Mouse (Mus musculus) lung, adult 18-20 months (tissue): ENCODE results near the gene Atl2.

Experiments
- DNase-seq, 2 experiments: peaks; one replicate each; pipeline ENCODE4 v3.0.0; 2022; ENCODE audit warnings: mixed read lengths in 2 of 2

Atl2 gene

DNA sequence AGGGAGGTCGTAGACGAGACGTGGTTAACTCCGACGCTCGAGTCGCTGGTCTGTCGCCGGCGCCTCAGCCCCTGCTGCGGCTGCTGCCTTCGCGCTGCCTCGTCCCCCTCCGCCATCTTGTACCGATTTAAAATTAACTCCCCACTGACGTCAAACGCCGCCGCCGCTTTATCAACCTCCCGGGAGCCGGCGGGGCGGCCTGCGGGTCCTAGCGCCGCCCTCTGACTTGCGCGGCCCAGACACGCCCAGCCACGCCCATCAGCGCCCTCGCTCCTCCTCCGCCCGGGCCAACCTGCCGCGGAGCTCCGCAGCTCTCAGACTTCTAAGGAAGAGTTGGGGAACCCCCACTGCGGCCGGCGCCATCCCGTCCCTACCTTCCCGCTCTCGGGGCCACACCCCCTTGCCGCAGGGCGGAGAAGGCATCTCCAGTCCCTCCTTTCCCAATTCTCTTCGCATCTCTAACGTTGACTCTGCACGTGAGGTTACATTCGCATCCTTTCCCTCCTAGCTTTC lies at the start of gene Atl2:
Gene Atl2 (minus strand): TSS at position 213 of the 513 bp plus-strand sequence.
- peak; percentile 95 to 96 for DNase-seq

DNA sequence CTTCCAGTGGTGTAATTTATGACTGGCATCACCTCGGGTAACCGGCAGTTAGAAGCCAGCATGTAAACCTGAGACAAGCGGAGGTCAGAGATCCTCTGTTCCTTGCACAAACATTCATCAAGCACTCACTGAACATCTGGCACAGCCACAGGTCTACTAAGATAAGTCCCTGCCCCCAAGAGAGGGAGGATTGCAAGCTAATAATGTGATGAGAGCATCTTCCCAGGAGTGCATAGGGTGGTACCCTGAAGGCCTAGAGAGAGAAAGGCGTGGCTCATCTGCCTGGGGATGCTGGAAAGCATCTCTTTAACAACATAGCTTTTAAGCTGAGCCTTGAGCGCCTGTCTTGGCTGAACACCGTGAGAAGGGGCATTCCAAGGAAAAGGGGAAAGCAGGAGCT lies 48.9 kb upstream of the Atl2 start:
- no peak for DNase-seq

DNA sequence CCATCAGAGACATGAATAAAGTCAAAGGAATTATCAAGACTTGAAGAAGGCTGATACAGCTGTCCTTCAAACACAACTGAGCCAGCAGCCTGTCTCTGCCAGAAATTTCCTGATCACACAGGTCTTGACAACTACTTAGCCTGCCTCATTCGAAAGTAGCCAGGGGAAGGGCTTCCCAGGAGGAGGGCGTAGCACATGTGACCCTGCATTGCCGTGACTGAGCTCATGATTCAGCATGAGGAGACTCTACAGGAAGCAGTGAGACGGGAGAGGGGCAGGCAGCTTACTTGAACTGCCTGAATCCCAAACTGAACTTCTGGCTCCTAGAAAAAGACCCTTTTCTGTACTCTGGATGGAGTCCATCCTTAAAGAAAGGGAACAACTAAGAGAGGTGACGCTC lies 46.5 kb upstream of the Atl2 start:
- no peak for DNase-seq

DNA sequence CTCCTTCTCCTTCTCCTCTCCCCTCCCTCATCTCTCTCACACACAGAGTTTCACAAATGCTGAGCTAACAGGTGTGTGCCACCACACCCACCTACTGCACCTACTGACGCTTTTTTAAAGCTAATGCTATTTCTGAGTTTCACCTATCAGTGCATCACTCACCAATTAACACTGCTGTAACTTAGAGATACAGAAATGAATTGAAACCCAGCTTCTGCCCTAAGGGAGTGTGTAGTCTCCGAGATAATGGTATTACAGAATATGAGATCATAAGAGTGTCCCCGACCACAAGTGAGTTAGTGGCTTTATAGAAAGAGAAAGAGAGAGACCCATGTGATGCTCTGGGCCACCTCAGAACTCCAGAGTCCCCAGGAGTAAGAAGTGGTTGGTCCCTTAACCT lies 43.2 kb upstream of the Atl2 start:
- DNase-seq = no peak

DNA sequence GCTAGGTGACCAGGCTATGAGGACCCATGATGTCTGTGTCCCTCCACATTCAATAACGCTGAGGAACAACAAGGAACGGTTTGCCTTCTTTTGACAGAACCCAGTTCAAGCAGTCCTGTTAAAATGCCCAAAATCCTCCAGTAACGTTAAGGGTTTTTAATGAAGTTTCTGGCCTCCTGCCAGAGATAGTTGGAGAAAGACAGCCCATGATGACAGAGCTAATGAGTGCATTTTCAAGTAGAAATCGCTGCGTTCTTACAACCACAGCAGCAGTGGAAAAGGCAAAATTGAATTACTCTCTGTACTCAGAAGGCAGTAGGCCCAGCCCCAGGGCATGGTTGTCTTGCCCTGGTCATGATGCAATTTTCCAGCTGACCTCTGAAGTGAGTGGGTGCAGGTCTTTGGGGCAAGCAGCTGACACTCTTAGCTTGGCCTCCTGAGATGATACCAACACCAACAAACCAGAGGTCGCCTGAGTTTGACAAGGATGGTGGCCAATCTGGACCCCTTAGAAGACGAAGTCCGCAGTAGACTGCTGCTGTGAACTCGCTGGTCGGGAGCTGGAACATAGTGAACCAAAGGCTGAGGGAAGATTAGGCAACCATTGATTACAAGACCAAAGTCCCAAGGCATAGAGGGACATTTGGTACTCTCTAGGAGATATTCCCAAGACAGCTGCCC lies 42.1 kb upstream of the Atl2 start:
- DNase-seq = no peak

DNA sequence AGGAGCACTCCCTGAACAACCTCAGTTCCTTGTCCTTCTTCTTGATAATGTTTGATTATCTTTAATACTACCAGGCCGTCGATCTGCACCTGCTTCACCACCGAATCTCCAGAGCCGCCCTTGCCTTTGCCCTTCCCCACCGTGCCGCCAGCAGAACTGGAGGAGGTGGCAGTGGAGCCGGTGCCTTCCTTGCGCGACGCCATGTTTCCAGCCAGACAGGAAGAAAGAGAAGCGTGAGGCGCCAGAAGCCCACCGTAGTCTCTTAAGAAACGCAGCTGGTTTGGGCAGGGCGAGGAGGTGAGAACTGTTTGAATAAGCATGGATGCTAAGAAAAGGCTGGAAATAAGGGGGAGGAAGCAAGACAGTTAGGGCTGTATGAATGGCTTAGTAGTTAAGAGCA lies 38.4 kb upstream of the Atl2 start:
- DNase-seq = no peak

DNA sequence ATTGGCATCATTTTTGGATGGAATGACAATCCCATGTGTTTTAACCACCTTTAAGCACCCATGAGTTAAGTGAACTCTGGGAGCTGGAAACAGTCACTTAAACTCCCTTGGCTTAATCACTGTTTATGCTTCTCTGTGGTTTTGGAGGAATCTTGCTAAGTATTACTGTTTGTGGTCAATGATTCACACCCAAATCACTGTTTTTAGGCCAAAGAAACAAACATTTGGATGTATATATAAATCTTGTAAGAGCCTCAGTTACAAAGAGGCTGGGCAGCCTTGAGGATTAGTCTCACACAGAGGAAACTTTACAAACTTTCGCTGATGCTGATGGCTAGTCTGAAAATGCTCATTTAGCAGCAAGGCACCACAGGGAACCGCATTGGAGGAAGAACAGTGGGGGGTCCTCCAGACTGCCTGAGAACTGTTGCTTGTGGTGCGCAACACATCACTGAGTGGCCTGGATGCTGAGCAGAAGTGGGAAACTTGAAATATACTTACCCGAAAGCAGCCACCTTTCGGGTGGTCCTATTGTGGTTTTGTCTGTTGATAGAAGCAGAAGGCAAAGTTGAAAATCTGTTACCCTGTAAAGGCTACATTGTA lies 36.9 kb upstream of the Atl2 start:
- no peak for DNase-seq

DNA sequence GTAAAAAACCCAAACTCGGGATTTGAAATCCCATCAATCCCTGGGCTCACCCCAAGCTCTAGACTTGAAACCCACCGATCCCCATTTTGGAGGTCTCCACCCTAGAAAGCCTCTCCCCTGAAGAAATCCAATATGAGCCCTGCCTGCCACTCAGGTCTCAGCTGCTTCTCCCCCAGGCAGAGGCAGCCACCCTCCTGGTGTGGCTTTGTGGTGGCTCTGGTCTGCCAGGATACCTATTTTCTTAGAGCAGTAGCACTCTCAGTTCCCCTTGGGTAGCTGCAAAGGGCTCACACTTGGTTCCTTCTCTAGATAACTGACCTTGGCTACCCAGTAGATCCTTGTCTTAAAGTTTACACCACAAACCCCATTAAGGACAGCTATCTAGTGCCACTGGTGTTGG lies 31.2 kb upstream of the Atl2 start:
- DNase-seq = no peak

DNA sequence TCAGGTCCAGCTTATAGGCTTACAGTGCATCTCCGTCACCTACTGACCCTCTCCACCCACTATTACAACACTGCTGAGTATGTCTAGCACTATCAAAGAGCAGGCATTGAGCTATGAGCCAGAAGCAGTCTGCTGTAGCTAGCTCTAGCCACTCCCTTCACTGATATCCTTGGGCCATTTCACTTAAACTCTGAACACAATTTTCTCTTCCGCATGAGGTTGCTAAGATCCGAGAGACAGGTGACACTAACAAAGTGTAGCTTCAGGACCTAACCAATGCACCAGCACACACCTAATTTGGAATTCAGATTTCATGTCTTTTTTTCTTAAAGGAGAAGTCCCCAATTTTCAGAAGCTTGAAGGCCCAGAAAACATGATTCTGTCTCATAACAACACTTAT lies 30.6 kb upstream of the Atl2 start:
- no peak for DNase-seq

DNA sequence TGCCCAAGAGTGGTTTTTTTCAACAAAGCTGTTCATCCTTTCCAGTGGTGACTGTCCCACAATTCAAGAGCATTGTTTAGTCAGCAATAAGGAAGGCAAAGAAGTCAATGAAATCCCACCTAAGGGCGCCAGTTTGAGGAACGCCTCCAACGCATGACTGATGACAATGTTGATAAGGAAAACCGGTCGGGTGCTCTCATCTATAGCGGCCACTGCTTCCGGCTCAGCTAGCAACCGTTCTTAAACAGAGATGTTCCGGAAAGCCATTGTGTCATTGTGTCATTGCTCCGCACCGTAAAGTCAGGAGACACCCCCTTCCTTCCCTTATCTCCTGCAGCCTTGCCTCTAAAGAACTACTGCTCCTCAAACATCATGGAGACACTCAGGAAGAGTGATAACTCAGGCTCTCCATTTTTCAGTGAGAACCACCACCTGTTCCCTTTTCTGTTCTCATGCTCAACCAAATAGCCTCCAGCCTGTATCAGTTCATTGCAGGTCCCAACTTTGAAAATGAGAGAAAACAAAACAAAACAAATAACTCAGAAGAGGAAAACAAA lies 30.0 kb upstream of the Atl2 start:
- no peak for DNase-seq

DNA sequence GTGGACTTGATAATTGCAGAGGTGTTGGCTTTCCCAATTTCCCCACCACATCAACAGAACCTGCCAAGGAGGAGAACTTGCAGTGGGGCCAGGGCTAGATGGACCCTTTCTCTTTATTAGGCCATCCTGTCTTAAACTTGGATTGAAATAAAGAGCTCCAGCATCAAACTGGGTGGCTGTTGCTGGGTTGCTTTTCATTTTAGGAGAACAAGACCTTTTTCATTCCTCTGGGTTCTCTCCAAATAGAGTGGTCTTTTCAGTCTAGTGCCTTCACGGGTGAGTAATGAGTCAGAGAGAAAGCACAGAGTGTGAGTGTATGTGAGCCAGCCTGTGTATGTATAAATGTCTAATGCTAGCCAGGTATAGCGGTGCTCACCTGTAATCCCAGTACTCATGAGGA lies 24.4 kb upstream of the Atl2 start:
- DNase-seq = no peak

DNA sequence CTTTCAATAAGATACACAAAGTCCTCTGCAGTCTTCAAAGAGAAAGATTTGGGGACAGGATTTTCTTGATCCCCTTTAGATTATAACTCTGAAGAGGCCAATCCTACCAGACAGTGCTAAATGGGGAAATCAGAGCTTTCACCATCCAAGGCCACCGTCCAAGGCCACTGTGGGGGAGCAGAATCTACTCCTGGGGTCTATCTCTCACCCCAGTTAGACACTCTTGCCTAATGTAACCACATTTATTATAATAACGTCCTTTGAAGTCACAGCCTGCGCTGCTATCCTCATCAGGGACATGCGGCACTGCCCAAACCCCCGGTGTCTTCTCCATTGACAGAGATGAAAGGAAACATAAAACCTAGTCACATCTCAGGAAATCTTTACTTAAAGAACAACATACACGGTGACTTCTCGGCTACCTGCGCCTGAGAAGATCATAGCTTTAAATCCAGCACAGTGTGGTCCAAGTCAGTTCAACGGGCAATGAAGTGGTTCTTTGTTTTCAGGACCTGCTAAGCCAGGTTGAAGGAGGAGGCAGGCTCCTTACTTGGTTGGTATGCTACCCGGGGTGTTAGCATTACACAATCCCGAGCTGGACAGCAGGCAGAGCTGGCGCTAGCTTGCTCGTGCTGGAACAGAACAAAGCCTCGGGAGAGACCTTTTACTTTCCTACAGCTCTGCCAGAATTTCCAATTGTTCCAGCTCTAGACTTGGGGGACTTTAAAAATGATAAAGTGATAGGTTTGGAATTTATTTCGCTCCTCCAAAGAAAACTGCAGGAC lies 23.8 kb upstream of the Atl2 start:
- DNase-seq = peak; percentile 68 to 86

DNA sequence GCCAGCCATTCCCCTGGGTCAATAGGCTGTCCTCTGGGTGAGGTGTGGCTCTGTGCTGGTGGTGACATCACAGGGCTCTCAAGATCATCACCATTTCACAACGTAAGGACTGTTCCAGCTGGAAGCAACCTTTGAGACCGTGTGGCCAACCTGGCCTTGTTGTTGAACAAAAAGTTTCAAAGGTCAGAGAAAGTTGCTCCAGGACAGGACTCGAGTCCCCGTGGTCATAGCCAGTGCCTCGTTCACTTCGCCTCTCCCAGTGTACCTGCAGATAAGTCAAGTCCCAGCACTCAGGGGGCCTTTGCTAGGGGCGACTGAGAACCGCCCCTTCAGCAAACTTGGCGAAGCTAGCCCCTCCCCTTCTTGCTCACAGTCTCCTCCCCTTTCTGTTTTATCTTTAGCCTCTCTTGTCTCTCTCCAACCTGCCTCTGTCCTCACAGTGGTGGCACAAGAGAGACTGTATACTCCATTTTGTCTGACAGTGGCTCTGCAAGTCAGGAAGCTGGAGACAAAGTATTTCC lies 22.6 kb upstream of the Atl2 start:
- DNase-seq = peak in 1 of 2 experiments; percentile 42

DNA sequence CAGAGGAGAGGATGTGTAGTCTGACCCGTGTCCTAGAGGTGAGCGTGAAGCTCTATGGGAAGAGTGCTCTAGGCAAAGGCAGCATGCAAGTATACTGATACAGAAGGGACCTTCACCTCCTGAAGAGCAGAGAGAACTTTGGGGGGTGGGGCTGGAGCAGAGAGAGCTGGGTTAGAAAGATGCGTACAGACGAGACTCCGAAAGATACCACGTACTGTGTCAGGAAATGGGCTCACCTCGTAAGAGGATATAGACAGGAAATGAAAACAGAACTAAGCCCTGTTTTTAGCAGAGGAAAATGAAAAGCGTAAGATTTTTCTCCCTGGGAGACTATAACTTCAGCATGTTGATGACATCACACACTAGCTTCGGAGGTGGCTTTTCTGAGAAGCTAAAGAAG lies 21.1 kb upstream of the Atl2 start:
- no peak for DNase-seq

DNA sequence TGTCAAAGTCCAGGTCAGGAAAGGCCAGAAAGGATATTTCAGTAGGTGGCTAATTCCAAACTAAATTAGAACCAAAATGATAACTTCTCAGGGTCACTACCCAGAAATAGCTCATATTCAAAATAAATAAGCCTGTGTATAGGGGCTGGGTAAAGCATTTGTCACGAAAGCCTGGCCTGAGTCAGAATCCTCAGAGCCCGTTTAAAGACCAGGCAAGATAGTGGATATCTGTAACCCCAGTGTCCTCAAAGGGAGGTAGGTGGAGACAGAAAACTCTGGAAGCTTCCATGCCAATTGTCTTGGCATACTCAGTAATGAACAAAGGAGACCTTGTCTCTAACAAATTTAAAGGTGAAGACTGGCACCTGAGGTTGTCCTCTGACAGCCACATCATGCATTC lies 16.3 kb upstream of the Atl2 start:
- no peak for DNase-seq

DNA sequence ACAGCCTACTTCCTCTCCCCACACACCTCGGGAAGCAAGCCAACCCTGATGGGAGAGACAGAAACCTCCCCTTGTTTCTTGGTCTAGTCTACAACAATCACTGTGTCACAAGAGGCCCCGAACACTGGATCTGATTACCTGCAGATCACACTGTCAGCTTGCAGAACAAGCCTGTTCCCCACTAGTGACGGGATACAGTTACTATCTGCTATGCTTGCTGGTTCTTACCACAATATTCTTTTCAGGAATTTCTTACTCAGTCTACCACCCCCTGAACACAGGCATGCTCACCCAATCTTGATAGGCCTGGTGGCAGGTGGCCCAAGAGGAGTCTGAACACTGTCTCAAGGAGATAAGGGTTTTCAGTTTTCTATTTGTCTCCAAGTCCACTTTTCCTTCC lies 15.8 kb upstream of the Atl2 start:
- no peak for DNase-seq

DNA sequence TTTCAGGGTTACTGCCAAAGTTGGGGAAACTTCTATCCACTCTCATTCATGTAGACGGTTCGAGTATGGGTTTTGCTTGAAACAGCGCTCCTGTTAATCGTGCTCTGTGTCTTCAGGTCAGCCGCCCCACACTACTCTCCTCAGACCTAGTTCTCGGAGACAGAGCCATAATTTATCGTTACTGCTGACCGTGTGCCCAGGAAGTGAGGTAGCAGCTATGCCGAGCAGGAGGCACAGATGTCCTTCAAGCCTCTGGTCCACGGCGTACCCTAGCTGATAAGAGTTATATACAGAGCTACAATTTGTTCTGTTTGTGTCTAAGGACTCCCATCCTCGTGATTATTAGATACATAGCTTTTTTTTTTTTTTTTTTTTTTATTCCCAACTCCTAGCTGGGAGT lies 13.6 kb upstream of the Atl2 start:
- no peak for DNase-seq

DNA sequence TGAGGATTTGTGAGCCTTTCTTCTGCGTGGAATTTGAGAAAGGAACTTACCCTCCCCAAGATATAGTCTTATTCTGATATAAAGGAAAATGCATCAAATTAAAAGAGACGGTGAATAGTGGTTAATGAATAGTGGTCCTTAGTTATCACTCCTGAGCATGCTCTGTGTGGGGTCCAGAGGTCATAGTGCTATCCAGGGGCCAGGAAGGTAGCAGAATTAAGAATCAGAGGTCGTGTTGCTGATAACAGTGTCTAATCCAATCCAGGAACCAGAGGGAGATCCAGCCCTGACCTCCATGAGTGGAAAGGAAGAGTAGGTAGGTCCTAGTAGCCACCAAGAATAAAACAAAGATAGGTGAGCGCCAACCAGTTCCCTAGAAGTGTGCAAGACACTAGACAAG lies 11.8 kb upstream of the Atl2 start:
- no peak for DNase-seq

DNA sequence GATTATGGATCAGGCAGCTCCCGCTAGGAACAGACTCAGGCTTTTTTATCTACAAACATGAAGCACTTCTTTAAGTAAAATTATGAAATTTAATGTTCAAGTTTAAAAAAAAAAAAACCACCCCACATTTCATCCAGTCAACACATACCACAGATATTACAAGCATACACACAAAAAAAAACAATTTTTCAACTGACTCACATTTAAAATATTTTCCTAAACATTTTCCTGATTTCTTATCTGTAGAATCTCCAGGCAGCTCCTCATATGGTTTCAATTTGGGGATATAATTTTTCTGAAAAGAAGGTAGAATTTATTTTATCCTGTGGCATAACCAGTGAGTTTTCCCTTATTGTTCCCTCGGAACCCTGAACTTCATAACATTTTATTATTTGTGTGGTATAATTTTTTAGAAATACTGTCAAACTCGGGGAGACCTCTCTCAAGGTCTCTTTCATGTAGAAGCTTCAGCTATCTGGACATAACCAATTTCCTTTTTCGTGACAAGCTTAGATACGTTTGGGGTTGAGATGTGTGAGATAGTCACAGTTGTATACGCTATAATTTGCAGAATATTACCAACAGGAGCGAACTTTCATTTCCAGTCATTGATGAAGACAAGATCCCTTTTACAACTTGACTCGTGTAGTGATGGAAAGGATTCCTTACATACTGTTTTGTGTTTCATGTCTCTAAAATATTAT lies 11.0 kb upstream of the Atl2 start:
- no peak for DNase-seq

DNA sequence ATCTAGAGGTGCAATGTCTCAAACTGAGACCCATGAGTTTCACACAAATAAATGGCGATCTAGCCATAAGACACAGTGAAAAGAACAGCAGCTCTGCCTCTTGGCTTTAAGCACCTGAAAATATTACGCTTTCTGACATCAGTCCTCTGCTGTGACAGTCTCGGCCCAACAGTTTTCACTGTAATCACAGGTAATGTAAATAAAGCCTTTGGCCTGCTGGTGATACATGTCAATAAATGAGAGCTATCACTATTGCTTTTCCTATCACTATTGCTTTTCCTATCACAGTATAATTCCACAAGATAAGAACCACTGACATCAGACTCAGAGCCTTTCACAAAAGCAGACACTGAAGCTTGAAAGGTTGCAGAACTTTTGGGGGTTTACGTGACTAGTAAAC lies 8.7 kb upstream of the Atl2 start:
- DNase-seq = no peak

DNA sequence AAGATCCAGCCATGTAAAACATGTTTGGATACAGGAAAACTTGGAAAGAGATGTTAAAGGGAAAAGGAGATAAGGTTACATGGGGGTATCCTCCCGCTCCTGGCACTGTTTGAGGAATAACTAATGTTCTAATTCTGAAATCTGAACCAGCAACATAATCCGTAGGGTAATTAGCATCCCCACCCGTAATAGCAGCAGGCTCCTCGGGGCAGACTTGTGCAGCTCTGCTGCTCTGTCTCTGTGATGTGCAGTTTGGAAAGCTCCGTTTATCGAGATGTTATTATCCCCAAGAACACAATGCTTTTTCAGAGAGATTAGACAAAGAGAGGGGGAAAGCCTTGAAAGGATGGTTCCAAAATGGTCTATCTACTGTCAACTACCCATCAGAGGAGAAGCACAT lies 5.3 kb upstream of the Atl2 start:
- no peak for DNase-seq

DNA sequence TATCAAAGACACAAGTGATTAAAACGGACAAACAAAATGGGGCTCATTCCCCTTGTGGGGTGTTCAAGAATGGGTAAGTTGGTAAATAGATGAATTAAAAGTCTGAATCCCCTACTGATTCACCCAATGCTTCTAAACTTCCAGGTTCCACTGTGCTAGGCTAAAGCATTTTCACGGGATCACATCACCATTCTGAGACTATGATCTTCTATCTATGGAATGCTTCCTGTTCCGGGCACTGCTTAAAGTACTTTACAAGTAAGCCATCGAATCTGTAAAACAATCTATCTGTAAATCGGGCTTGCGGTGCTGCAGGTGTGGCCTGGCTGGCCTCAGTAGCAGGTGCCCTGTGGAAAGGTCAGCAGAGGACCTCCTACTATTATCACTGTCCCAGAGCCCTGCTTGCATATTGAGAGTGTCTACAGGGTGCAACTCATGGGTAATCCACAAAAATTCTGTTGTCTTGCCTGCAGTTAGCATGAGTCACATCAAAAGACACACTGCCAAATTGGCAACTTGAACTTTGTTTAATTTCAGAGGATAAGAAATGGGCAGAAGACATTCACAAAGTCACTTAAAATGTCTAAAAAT lies 2.3 kb upstream of the Atl2 start:
- no peak for DNase-seq
